Mouse (Mus musculus): ENCODE data around the gene D5Ertd577e.
"Not testable (repeated sequence)": the region's sequence is repeated elsewhere in the genome, so short reads cannot be mapped to it uniquely, and the experiment has no call there.

DNA sequence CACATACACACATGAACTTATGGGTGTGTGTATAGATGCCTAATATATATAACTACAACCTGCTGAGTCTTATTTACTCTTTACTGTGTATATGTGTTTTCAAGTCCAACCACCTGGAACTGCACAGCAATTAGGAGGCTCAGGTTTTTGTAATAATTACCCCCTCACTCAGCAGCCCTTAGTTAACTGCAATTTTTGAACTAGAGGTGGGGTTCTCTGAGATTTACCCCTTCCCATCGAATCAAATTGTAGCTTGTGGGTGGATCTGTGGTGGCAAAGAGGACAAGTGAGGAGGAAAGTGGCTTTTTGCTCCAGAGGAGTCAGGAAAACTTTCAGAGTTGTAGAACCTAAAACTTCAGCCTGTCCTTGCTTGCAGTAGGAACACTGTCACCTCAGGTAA lies at the start of gene D5Ertd577e:
- not testable (repeated sequence) for TF ChIP-seq CTCF (IDR thresholded peaks at IDR 0.05; ENCODE audit: extremely low read depth, insufficient read depth, insufficient read length, insufficient replicate concordance); POLR2A (IDR thresholded peaks at IDR 0.05; ENCODE audit: low read depth, low read length)
